Mouse (Mus musculus) hindbrain, embryonic 10.5 days (tissue): Measurements from ENCODE around the gene Gdap2. TPM values are rescaled to one million over a fixed set of nuclear protein-coding genes. Genes with fewer than 3 reads are reported as not detected.

ENCODE experiments used
- DNase-seq: peaks from one replicate; pipeline ENCODE4 v3.0.0-alpha.2; 2017; ENCODE audit warnings: low spot score
- H3K27ac ChIP-seq: fragments of 300-500 bp; sonication (generic); 2 replicates; pipeline ENCODE4 v1.5.1; 2016; ENCODE audit warnings: mild to moderate bottlenecking, moderate library complexity
- H3K27me3 ChIP-seq: fragments of 300-500 bp; sonication (generic); 2 replicates; pipeline ENCODE4 v1.6.1; 2016; ENCODE audit warnings: mild to moderate bottlenecking; ENCODE audit not compliant: poor library complexity, insufficient read depth, severe bottlenecking
- H3K36me3 ChIP-seq: fragments of 300-500 bp; sonication (generic); 2 replicates; pipeline ENCODE4 v1.6.1; 2016; ENCODE audit warnings: mild to moderate bottlenecking, moderate library complexity
- H3K4me1 ChIP-seq: fragments of 300-500 bp; sonication (generic); replicated peaks from 2 replicates; pipeline ENCODE4 v1.6.1; 2016; ENCODE audit warnings: mild to moderate bottlenecking
- H3K4me3 ChIP-seq: fragments of 300-500 bp; sonication (generic); 2 replicates; pipeline ENCODE4 v1.5.1; 2016; ENCODE audit warnings: mild to moderate bottlenecking, moderate library complexity
- H3K9me3 ChIP-seq: fragments of 300-500 bp; sonication (generic); 2 replicates; pipeline ENCODE4 v1.6.1; 2016; ENCODE audit warnings: mild to moderate bottlenecking, moderate library complexity
- WGBS: fragments of 180-500 bp; shearing (Covaris S2); methylation state at CpG from one replicate; pipeline ENCODE4 v1.1.7; 2016; 5-methylcytosine and 5-hydroxymethylcytosine counted together
- polyA plus RNA-seq: library from polyadenylated mRNA; unstranded; fragments of >200 nt; fragmentation: Nextera tagmentation; extraction: Ambion mirVana; gene quantifications from 2 replicates; pipeline ENCODE4 v1.2.1, GENCODE M21; 2016

The Gdap2 gene
- 32.7 and 34.1 TPM in 2 replicates for polyA plus RNA-seq

DNA sequence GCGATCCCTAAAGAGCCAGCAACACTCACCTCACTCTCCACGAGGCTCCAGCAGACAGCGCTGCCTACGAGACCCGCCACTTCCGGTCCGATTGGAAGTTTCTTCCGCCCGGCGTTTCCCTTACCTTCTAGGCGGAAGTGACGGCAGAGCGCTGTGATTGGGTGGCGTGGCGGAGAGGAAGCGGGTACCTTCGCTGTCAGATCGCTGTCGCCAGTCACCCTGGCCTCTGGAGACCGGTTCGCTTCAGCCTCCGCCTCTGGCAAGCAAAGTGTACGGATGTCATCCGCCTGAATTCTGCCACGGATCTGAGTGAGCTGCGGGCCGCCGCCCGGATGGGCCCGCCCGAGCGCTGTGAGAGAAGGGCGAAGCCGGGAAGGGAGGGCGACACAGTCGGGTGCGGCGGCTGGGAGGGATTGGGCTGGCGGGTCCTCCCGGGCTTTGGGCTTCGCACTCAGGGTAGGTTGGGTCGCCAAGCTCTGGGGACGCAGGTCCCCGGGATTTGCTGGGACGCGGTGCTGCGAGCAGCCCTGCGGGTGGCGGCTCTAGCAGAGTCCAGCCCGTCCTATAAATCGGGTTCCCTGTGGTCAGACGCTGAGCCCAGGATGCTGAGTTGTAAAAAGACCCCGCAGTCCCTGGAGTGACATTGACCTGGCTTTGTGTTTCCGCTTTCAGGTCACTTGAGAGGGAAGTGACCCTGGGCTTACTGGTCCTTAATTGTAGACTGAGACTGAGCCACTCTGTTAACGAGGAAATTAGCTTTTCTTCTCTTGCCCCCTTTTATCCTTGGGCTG is at the start of gene Gdap2, which contains the start of gene Wdr3:
TSS of gene Gdap2 (plus strand) at position 67 of the 791 bp plus-strand sequence.
TSS of gene Wdr3 (minus strand) at position 93 of the 791 bp plus-strand sequence.
- peaks cover 34% of the 10 kb centered on the region for H3K36me3 ChIP-seq
- under 1% methylated on average over 55 of the region's 55 CpGs for WGBS
- H3K4me1 ChIP-seq, result peaks cover 15% of the 10 kb centered on the region
- H3K9me3 ChIP-seq, result no peaks in the 10 kb centered on the region
- peak within 1 kb of the TSS; percentile 88 for H3K27ac ChIP-seq
- peak within 1 kb of the TSS; percentile 81 for H3K4me3 ChIP-seq
- H3K27me3 ChIP-seq, result no peaks in the 10 kb centered on the region
- DNase-seq, result peak; percentile 92

DNA sequence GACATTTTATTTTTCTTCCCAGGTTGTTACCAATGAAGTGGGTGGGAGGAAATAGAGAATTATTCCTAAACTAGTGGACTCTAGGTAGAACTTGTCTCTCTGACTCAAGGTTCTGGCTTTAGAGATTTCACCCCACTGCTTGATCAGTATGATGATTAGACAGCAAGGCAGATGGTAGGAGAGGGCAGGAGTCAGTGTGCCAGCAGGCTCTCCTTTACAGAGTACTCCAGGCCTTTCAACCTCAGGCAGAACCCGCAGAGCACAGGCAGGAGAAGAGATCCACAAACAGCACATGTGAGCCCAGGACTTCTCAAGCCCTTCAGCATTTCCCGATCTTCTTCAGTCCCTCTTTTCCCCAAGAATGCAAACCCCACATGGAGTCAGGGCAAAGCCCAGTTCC is 43.5 kb upstream of the Gdap2 start:
- Histone ChIP-seq H3K27me3 (no peaks in the 10 kb centered on the region), H3K9me3 (no peaks in the 10 kb centered on the region), H3K4me1 (no peaks in the 10 kb centered on the region), H3K27ac (no peak overlapping the region), H3K36me3 (no peaks in the 10 kb centered on the region), H3K4me3 (no peak overlapping the region)
- DNase-seq, result no peak
- WGBS, result 78% methylated on average over 2 of the region's 2 CpGs

DNA sequence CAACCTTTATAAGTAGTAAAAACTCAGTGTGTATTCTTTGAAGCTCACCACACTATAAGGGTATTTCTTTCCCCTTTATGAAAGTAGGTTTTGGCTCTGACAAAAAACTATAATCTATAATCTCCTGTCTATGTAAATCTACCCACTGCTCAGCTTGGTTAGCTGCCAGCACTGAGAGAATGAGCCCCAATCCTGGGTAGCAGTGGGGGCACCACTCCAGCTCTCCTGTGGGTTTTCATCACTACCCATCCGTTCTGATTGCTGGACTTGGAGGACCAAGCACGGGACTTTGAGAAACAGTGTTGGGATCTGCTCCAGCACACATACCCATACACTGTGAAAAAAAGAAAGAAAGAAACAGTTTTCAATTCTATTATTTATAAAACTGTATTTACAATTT is 40.2 kb upstream of the Gdap2 start:
- no peak overlapping the region for H3K4me3 ChIP-seq
- H3K27ac ChIP-seq, result no peak overlapping the region
- 79% methylated on average over 2 of the region's 2 CpGs for WGBS
- H3K9me3 ChIP-seq, result no peaks in the 10 kb centered on the region
- no peak for DNase-seq
- H3K4me1 ChIP-seq, result no peaks in the 10 kb centered on the region
- no peaks in the 10 kb centered on the region for H3K27me3 ChIP-seq
- H3K36me3 ChIP-seq, result no peaks in the 10 kb centered on the region

DNA sequence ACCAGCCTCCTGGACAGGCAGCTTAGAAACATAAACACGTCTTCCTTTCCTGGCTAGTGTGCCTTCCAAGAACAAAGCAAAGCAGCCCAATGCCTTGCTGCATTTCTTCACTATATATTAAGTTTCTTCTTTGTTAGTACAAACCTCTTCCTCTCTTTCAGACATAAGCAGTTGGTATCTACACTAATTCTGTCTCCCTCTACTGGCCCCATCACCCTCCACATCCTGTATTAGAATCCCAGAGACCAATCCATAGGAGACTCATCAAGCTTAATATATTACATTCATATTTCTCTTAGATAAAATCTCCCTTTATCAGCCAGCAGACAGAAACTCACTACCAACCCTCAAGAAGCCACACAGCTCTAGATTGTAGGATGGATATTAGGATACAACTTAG is 39.7 kb upstream of the Gdap2 start:
- WGBS, result 85% methylated on average over 1 of the region's 1 CpGs
- no peaks in the 10 kb centered on the region for H3K36me3 ChIP-seq
- DNase-seq, result no peak

DNA sequence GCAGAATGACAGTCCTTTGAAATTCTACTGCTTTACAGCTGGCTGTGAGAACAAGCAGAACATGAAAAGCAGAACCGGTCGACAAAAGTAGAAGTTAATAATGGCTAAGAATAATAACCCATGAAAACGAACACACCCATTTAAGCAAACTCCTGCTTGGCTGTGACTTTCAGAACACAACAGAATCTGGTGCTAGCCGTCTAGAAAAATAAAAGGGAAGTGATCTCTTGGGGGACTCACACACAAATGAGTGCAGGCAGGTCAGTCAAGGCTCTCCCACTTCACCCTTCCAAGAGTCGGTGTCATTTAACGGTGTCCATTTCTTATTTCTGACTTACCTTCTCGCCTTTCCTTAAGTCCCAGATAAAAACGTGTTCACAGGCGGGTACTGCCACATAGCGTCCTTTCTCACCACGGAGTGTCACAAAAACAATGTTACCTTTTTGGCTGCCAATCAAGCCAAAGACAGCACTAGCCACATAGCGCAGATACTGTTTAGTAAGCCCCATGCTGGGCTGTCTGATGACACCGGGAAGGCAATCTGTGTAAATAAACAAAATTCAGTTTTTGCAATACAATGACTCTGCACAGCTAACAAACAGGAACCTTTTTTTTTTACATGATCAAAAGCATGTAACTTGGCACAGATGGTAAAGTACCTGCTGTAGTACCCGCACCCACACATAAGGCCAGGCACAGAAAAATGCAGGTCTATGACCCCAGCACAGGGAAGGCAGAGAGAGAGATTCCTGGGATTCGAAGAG is 1.3 kb upstream of the Gdap2 start:
- no peak for DNase-seq

More for the DNA sequence above, 39.7 kb upstream of the Gdap2 start:
- no peaks in the 10 kb centered on the region for H3K4me1 ChIP-seq
- no peak overlapping the region for H3K27ac ChIP-seq
- H3K9me3 ChIP-seq, result no peaks in the 10 kb centered on the region
- no peak overlapping the region for H3K4me3 ChIP-seq
- H3K27me3 ChIP-seq, result no peaks in the 10 kb centered on the region

DNA sequence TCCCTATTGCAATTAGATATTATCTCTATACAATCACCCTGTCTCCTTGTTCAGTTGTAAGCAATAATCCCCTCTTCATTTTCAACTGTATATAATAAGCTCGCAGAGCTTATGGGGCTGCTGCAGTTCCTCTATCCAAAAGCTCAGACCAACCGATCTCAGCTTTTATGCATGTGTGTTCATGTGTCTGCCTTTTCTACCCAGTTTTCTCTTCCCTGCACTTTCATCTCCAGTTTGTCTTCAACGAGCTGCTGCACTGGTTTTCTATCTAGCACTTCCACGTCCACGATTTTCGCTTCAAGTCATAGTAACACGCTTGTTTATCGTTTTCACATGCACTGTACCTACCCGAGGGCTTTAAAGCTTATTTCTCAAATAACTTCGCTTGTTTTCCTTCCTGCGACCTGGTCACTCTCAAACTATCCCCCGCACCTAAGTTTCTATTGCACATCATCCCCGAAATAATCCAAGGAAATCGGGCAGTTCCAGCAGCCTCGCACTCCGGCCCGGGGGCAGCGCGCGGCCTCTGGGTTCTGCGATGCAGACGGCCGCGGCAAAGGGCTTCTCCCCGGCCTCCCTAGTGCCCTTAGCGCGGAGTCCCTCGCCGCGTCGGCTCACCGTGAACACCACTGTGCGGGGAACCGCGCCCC is 391 bp upstream of the Gdap2 start:
- Histone ChIP-seq H3K9me3 (no peaks in the 10 kb centered on the region), H3K4me3 (peak overlapping the region; percentile 81), H3K27ac (peak overlapping the region; percentile 88), H3K4me1 (peaks cover 15% of the 10 kb centered on the region), H3K36me3 (peaks cover 41% of the 10 kb centered on the region), H3K27me3 (no peaks in the 10 kb centered on the region)
- WGBS, result 2% methylated on average over 35 of the region's 35 CpGs
- no peak for DNase-seq

More for the DNA sequence above, 1.3 kb upstream of the Gdap2 start:
- Histone ChIP-seq H3K4me1 (peaks cover 15% of the 10 kb centered on the region), H3K4me3 (peak overlapping the region; percentile 81), H3K9me3 (no peaks in the 10 kb centered on the region), H3K36me3 (peaks cover 48% of the 10 kb centered on the region), H3K27me3 (no peaks in the 10 kb centered on the region), H3K27ac (no peak overlapping the region)
- 86% methylated on average over 15 of the region's 15 CpGs for WGBS

DNA sequence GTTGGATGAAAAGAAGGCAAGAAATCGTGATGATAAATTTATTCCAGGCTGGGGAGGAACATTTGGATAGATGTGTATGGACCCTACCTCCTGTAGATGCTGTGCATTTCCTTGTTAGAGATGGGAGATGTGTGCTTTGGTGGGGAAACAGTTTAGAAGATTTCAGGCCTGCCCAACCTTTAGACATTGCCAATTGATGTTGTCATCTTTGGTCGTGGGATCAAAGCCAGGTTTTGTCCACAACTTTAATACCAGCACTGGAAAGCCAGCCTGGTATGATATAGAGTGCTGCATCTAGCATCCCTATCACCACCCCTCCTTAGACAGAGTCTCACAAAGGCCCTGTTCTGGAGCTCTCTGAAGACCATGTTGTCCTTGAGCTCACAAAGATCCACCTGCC is 1.4 kb downstream of the Gdap2 start:
- H3K36me3 ChIP-seq, result peaks cover 23% of the 10 kb centered on the region
- H3K4me3 ChIP-seq, result no peak overlapping the region
- no peak for DNase-seq
- no peak overlapping the region for H3K27ac ChIP-seq
- H3K4me1 ChIP-seq, result peaks cover 15% of the 10 kb centered on the region
- H3K9me3 ChIP-seq, result no peaks in the 10 kb centered on the region
- WGBS, result 82% methylated on average over 2 of the region's 2 CpGs
- no peaks in the 10 kb centered on the region for H3K27me3 ChIP-seq

DNA sequence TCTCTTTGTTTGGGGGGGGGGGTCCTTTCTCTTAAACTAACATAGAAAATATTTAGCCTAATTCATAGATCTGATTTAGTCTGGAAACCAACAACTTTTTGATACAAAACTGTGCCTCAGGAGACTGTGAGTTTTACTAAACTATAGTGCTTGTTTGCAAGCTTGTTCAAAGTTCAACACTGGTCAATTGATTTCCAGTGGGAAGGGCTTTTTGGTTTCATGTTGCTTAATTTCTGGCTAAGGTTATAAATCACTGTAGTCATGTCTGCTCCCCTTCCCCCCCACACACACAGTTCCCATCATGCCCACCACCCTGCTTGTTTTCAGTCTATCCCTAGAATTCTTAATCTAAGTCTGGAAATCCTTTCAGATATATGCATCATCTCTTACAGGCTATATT is 2.8 kb downstream of the Gdap2 start:
- no peak overlapping the region for H3K27ac ChIP-seq
- no peaks in the 10 kb centered on the region for H3K27me3 ChIP-seq

DNA sequence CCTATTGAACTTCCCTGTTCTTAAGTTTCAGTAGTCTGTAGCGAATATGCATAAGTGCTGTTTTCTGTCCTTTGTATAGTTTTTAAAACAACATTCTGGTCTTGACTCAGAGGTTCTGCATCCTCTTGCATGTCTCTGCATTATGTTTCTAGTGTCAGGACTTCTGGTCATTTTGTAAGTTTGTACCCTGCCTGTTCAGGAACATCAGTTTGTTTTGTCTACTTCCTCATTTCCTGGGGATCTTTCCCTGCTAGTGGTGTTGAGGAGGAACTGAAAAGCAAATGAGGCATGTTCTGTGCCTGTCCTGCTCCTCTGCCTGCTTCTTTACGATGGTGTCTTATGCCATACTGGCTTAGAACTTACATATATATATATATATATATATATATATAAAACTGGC is 13.8 kb downstream of the Gdap2 start:
- 82% methylated on average over 2 of the region's 2 CpGs for WGBS

More for the DNA sequence above, 2.8 kb downstream of the Gdap2 start:
- no peak for DNase-seq
- H3K4me3 ChIP-seq, result no peak overlapping the region
- peaks cover 12% of the 10 kb centered on the region for H3K36me3 ChIP-seq
- no peaks in the 10 kb centered on the region for H3K9me3 ChIP-seq
- peaks cover 15% of the 10 kb centered on the region for H3K4me1 ChIP-seq

DNA sequence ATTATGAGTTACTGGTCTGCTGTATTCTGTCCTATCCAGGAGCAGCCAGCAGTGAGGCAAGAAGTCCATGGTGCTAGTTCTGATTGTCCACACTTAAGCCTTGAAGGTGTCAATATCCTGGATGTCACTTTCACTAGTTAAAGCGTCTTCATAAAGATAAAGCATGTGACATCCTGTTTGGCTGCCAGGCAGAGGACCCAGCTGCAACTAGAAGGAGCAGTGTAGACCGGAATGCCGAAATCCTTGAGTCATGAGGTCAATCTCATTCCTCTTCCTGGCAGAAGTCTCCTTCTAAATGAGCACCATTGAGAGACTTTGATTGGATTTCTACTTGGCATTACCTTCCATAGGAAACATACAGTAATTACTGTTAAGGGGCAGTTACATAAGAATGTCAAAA is 18.3 kb downstream of the Gdap2 start:
- Histone ChIP-seq H3K36me3 (peaks cover 72% of the 10 kb centered on the region), H3K4me1 (no peaks in the 10 kb centered on the region)
- WGBS, result 86% methylated on average over 3 of the region's 3 CpGs

More for the DNA sequence above, 13.8 kb downstream of the Gdap2 start:
- no peak for DNase-seq
- no peaks in the 10 kb centered on the region for H3K27me3 ChIP-seq
- H3K36me3 ChIP-seq, result peaks cover 84% of the 10 kb centered on the region
- H3K4me1 ChIP-seq, result no peaks in the 10 kb centered on the region
- H3K9me3 ChIP-seq, result no peaks in the 10 kb centered on the region
- no peak overlapping the region for H3K27ac ChIP-seq
- H3K4me3 ChIP-seq, result no peak overlapping the region

DNA sequence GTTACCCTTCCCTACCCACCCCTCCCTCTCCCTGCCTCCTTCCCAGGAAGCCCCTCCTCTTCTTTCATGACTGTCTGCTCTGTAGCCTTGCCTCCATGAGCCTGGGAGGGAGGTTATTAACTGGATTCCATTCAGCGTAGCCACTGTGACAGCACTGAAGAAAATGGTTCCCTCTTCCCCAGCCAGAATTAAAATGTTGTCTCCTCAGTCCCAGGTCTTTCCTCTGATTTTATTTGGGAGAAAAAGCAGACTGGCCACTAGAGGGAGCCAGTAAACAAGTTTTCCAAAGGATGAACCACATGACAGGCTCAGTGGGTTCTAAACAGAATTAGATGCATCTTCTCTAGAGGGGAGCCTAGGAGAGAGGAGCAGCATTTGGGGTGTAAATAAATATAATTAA is 27.3 kb downstream of the Gdap2 start:
- WGBS, result 55% methylated on average over 1 of the region's 1 CpGs
- H3K36me3 ChIP-seq, result peaks cover 44% of the 10 kb centered on the region
- no peaks in the 10 kb centered on the region for H3K4me1 ChIP-seq
- no peak overlapping the region for H3K27ac ChIP-seq
- no peaks in the 10 kb centered on the region for H3K27me3 ChIP-seq
- peak; percentile 41 for DNase-seq
- H3K9me3 ChIP-seq, result no peaks in the 10 kb centered on the region
- no peak overlapping the region for H3K4me3 ChIP-seq

More for the DNA sequence above, 18.3 kb downstream of the Gdap2 start:
- H3K4me3 ChIP-seq, result no peak overlapping the region
- H3K27ac ChIP-seq, result no peak overlapping the region
- H3K9me3 ChIP-seq, result no peaks in the 10 kb centered on the region
- DNase-seq, result no peak
- H3K27me3 ChIP-seq, result no peaks in the 10 kb centered on the region

DNA sequence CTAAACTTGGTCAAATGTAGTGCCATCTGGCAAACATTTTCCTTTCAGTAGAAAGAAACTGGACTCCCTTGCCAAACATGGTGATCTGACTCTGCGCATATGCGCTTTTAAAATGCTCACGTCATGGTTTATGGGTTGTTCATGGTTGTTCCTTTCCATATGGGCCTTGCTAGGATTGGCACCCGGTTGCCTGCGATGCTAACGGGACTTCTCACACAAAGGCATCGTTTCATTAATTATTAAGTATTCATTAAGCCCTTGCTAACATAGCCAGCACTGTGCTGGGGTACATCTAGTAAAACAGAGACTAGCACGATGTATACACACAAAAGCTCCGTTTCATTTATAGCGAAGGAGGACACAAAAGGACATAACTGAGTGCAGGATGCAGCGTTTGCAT is 27.7 kb downstream of the Gdap2 start:
- no peaks in the 10 kb centered on the region for H3K27me3 ChIP-seq
- no peak for DNase-seq
- H3K4me3 ChIP-seq, result no peak overlapping the region
- H3K36me3 ChIP-seq, result peaks cover 45% of the 10 kb centered on the region
- H3K27ac ChIP-seq, result no peak overlapping the region
- WGBS, result 87% methylated on average over 11 of the region's 11 CpGs
- H3K9me3 ChIP-seq, result no peaks in the 10 kb centered on the region
- no peaks in the 10 kb centered on the region for H3K4me1 ChIP-seq

DNA sequence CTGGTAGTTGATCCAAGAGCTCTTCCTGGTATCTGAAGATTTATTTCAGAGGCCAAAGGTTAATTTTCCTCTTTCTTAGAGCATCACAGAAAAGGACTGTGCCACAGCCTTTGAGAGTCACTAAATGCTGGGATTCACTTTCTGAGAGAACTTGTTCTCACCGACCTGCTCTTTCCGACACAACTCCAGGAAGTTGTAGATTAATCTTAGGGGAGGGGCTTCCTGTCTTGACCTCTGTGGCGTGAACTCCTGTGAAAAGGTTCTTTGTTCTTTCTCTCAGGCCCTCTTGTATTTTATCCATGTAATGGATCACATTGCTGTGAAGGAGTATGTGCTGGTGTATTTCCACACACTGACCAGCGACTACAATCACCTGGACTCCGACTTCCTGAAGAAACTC is 32.0 kb downstream of the Gdap2 start:
- Histone ChIP-seq H3K4me3 (no peak overlapping the region), H3K9me3 (no peaks in the 10 kb centered on the region), H3K27me3 (no peaks in the 10 kb centered on the region), H3K27ac (no peak overlapping the region), H3K36me3 (peaks cover 48% of the 10 kb centered on the region), H3K4me1 (no peaks in the 10 kb centered on the region)
- DNase-seq, result no peak
- WGBS, result 67% methylated on average over 5 of the region's 5 CpGs
